Comparison of ENCODE assay signal across 9 mouse cellular contexts in the genomic region with DNA sequence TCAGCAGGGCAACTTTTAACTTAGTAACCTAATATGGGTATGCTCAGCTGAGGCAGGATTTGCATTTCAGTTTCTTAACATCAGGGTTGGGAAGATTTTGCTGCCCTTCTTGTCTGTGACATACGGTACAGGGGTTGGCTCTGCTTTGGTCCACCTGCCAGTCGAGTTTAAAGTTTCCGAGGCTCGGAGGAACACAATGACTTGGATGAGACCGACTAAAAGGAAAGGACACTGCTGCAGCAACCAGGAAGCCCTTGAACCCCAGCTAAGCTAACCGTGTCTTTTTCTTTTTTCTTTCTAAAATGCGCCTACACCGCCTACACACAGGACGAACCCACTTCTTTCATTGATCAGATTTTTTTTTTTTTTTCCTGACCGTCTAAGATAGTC. TPM values are rescaled to one million over a fixed set of nuclear protein-coding genes. Genes with fewer than 3 reads are reported as not detected.
A peak's percentile ranks its signal among the peaks of the same experiment; 100 is the strongest.
DNase-seq lines count a peak whose midpoint lies in the region; ATAC-seq and TF ChIP-seq lines count a peak whose summit lies in the region.
"Had no signal": no experiment of that assay in that cellular context is flagged by ENCODE, and none has a peak within 500 bp of the region (broad histone marks: within the 10 kb centered on the region; RNA-seq: fewer than 3 reads in every experiment).

A gene (plus strand): TSS at position 166 of the 390 bp plus-strand sequence.

- H3K4me3 ChIP-seq in erythroblast, embryonic 14.5 days (replicated peaks) = peak within 1 kb of the TSS; percentile 59
- H3K4me3 ChIP-seq in heart, adult 2 months = peak within 1 kb of the TSS; percentile 56
- peak within 1 kb of the TSS; percentile 74 for H3K4me3 ChIP-seq in limb, embryonic 13.5 days
- peak within 1 kb of the TSS; percentile 64 for H3K4me3 ChIP-seq in midbrain, postnatal 0 days (ENCODE audit: low read depth, low read length)

- H3K27ac ChIP-seq in heart, adult 2 months = peak within 1 kb of the TSS; percentile 71
- peak within 1 kb of the TSS; percentile 82 for H3K27ac ChIP-seq in limb, embryonic 13.5 days
- H3K27ac ChIP-seq in midbrain, postnatal 0 days (ENCODE audit: low read depth, low read length) = peak within 1 kb of the TSS; percentile 86

- TF ChIP-seq POLR2A in heart, adult 2 months (IDR thresholded peaks at IDR 0.05; ENCODE audit: insufficient read depth, low read depth, low read length) = peak; percentile 79

- intact Hi-C loops in heart, adult 2 months (cut with DNase I) = loop anchor here (5.0 to 10.0 kb wide), 3 partner anchors 38 to 1944 kb away; a partner anchor contains a TSS

- H3K9me3 ChIP-seq in erythroblast, embryonic 14.5 days (ENCODE audit: control insufficient read depth, low read length) = no peaks in the 10 kb centered on the region
- no peaks in the 10 kb centered on the region for H3K9me3 ChIP-seq in limb, embryonic 13.5 days
- H3K9me3 ChIP-seq in midbrain, postnatal 0 days (ENCODE audit: low read length) = no peaks in the 10 kb centered on the region

- no peaks in the 10 kb centered on the region for H3K79me2 ChIP-seq in heart, adult 2 months (replicated peaks; ENCODE audit: control insufficient read depth, insufficient read depth, low read length)

- WGBS in heart, adult 2 months = under 1% methylated on average over 10 of the region's 10 CpGs
- under 1% methylated on average over 10 of the region's 10 CpGs for WGBS in limb, embryonic 13.5 days
- under 1% methylated on average over 10 of the region's 10 CpGs for WGBS in midbrain, postnatal 0 days

- H3K9ac ChIP-seq in heart, adult 2 months (ENCODE audit: low read depth, low read length) = peak within 1 kb of the TSS; percentile 58
- H3K9ac ChIP-seq in limb, embryonic 13.5 days = peak within 1 kb of the TSS; percentile 81
- peak within 1 kb of the TSS; percentile 77 for H3K9ac ChIP-seq in midbrain, postnatal 0 days (replicated peaks; ENCODE audit: low read length, poor library complexity, severe bottlenecking)

- 0 out of 2 replicates have a peak, but pooled peaks have one; percentile 34 for TF ChIP-seq EP300 in heart, adult 2 months (IDR thresholded peaks at IDR 0.05; ENCODE audit: insufficient read depth, low read depth, low read length)

- TF ChIP-seq CTCF in heart, adult 2 months (IDR thresholded peaks at IDR 0.05) = no peak
- TF ChIP-seq CTCF in midbrain, postnatal 0 days (IDR thresholded peaks at IDR 0.05) = no peak

- peak; percentile 58 for DNase-seq in embryo, embryonic 9.5 days (ENCODE audit: extremely low spot score)
- DNase-seq in heart, adult 2 months = peak; percentile 37 to 41
- DNase-seq in kidney, adult 18-20 months = peak; percentile 76
- DNase-seq in midbrain, postnatal 0 days (ENCODE audit: low spot score) = peak; percentile 78
- peak; percentile 70 for DNase-seq in urinary bladder, postnatal 14 days (ENCODE audit: low spot score)

- H3K4me1 ChIP-seq in erythroblast, embryonic 14.5 days (ENCODE audit: control insufficient read depth) = no peaks in the 10 kb centered on the region
- no peaks in the 10 kb centered on the region for H3K4me1 ChIP-seq in heart, adult 2 months (ENCODE audit: control insufficient read depth, insufficient read depth, low read length)
- peaks cover 4% of the 10 kb centered on the region; the same call in 1 of the 2 replicates for H3K4me1 ChIP-seq in limb, embryonic 13.5 days
- H3K4me1 ChIP-seq in midbrain, postnatal 0 days (ENCODE audit: insufficient read depth, low read length) = no peaks in the 10 kb centered on the region

- peaks cover 16% of the 10 kb centered on the region for H3K27me3 ChIP-seq in erythroblast, embryonic 14.5 days (ENCODE audit: control insufficient read depth)
- no peaks in the 10 kb centered on the region for H3K27me3 ChIP-seq in heart, adult 2 months (ENCODE audit: control insufficient read depth, insufficient read depth, low read length)
- H3K27me3 ChIP-seq in limb, embryonic 13.5 days = no peaks in the 10 kb centered on the region
- H3K27me3 ChIP-seq in midbrain, postnatal 0 days (ENCODE audit: insufficient read depth, low read length) = no peaks in the 10 kb centered on the region

- no peaks in the 10 kb centered on the region for H3K36me3 ChIP-seq in erythroblast, embryonic 14.5 days (ENCODE audit: control insufficient read depth)
- no peaks in the 10 kb centered on the region for H3K36me3 ChIP-seq in heart, adult 2 months (ENCODE audit: control insufficient read depth, insufficient read depth, low read length)
- no peaks in the 10 kb centered on the region for H3K36me3 ChIP-seq in limb, embryonic 13.5 days
- H3K36me3 ChIP-seq in midbrain, postnatal 0 days (ENCODE audit: insufficient read depth, low read length) = no peaks in the 10 kb centered on the region

- ATAC-seq in erythroblast, adult 5-6 weeks (replicated peaks; ENCODE audit: low FRiP score, poor library complexity, severe bottlenecking) = no peak
- peak; percentile 16; the same call in 1 of the 2 replicates for ATAC-seq in limb, embryonic 13.5 days (ENCODE audit: low FRiP score, low read depth)
- peak; percentile 17 for ATAC-seq in midbrain, postnatal 0 days (ENCODE audit: low FRiP score)

- H3K4me2 ChIP-seq in limb, embryonic 13.5 days (replicated peaks) = peak within 1 kb of the TSS; percentile 90
- H3K4me2 ChIP-seq in midbrain, postnatal 0 days (ENCODE audit: low read depth, low read length, poor library complexity, severe bottlenecking) = peak within 1 kb of the TSS; percentile 62

RNA-seq across cellular contexts. Expression of the gene that starts here (rescaled TPM):
- 0.01 TPM in 2 replicates for polyA plus RNA-seq in erythroblast, embryonic 14.5 days (2012)
- total RNA-seq in erythroblast, adult 5-6 weeks (2015; ENCODE audit: low replicate concordance) = not detected in 2 replicates
- not detected in 2 replicates for total RNA-seq in erythroblast, adult 5-6 weeks (2017; ENCODE audit: low replicate concordance)
- total RNA-seq in heart, adult 2 months (2021) = 1 to 10 TPM; 1.2 to 1.3 TPM
- polyA plus RNA-seq in heart, adult 2 months (2012; rRNA removed) = 2.0 and 2.3 TPM in 2 replicates
- polyA plus RNA-seq in limb, embryonic 13.5 days (2015; fragmentation: Nextera tagmentation; extraction: Ambion mirVana) = 11.6 and 11.7 TPM in 2 replicates
- total RNA-seq in midbrain, postnatal 0 days (2014; rRNA removed) = 12.7 and 14.5 TPM in 2 replicates
- 8.1 and 8.9 TPM in 2 replicates for polyA plus RNA-seq in midbrain, postnatal 0 days (2015; fragmentation: Nextera tagmentation; extraction: Ambion mirVana)
- total RNA-seq: neutrophil, adult 5-6 weeks had no signal
